Mouse (Mus musculus) limb, embryonic 13.5 days (tissue): Measurements from ENCODE around the gene BC048403. TPM values are rescaled to one million over a fixed set of nuclear protein-coding genes. Genes with fewer than 3 reads are reported as not detected.
"Not testable (repeated sequence)": the region's sequence is repeated elsewhere in the genome, so short reads cannot be mapped to it uniquely, and the experiment has no call there.

ENCODE experiments used
- ATAC-seq: fragments of 200-750 bp; cut with Nextera tagmentation; 2 replicates; pipeline ENCODE4 v1.8.0; 2017; ENCODE audit warnings: low read depth, moderate number of reproducible peaks, moderate TSS enrichment; ENCODE audit not compliant: low FRiP score
- H3K27ac ChIP-seq: fragments of 300-500 bp; sonication (generic); 2 replicates; pipeline ENCODE4 v1.5.1; 2015; ENCODE audit warnings: inconsistent platforms, mild to moderate bottlenecking, moderate library complexity
- H3K27me3 ChIP-seq: fragments of 300-500 bp; sonication (generic); 2 replicates; pipeline ENCODE4 v1.6.1; 2015; ENCODE audit warnings: mild to moderate bottlenecking, inconsistent platforms
- H3K36me3 ChIP-seq: fragments of 300-500 bp; sonication (generic); 2 replicates; pipeline ENCODE4 v1.6.1; 2015; ENCODE audit warnings: inconsistent platforms, mild to moderate bottlenecking, moderate library complexity
- H3K4me1 ChIP-seq: fragments of 300-500 bp; sonication (generic); 2 replicates; pipeline ENCODE4 v1.6.1; 2015; ENCODE audit warnings: inconsistent platforms
- H3K4me2 ChIP-seq: fragments of 300-500 bp; sonication (generic); replicated peaks from 2 replicates; pipeline ENCODE4 v1.6.1; 2015; ENCODE audit warnings: inconsistent platforms, mild to moderate bottlenecking, moderate library complexity
- H3K4me3 ChIP-seq: fragments of 300-500 bp; sonication (generic); 2 replicates; pipeline ENCODE4 v1.5.1; 2015; ENCODE audit warnings: moderate library complexity, mild to moderate bottlenecking, inconsistent platforms
- H3K9ac ChIP-seq: fragments of 300-500 bp; sonication (generic); 2 replicates; pipeline ENCODE4 v1.6.1; 2015; ENCODE audit warnings: mild to moderate bottlenecking, inconsistent platforms
- H3K9me3 ChIP-seq: fragments of 300-500 bp; sonication (generic); 2 replicates; pipeline ENCODE4 v1.6.1; 2016; ENCODE audit warnings: inconsistent platforms
- WGBS: fragments of 180-500 bp; shearing (Covaris S2); methylation state at CpG from one replicate; pipeline ENCODE4 v1.1.7; 2015; 5-methylcytosine and 5-hydroxymethylcytosine counted together
- polyA plus RNA-seq: library from polyadenylated mRNA; unstranded; fragments of >200 nt; fragmentation: Nextera tagmentation; extraction: Ambion mirVana; gene quantifications from 2 replicates; pipeline ENCODE4 v1.2.1, GENCODE M21; 2015

BC048403 gene
- polyA plus RNA-seq, 1 experiment from 2014 or later = 2.8 TPM

DNA sequence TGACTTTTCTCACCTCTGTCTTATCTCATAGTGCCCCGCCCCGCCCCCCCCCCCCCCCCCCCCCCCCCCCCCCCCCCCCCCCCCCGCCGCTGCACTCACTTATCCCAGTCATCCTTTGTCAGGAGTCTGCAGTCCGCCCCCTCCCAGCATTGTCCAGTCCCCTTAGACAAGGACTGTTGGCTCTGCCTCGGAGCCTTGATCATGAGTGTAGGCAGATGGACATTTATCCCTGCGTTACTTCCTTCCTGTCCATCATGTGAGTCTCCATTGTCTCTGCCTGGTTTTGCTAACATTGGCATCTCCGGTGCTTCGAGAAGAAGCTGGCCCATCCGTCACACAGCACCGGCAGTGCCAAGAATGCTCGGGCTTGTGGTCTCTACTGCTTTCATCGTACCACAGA, 23.5 kb downstream of the BC048403 start:
- WGBS = 92% methylated on average over 8 of the region's 13 CpGs
- H3K36me3 ChIP-seq = no peaks in the 10 kb centered on the region

DNA sequence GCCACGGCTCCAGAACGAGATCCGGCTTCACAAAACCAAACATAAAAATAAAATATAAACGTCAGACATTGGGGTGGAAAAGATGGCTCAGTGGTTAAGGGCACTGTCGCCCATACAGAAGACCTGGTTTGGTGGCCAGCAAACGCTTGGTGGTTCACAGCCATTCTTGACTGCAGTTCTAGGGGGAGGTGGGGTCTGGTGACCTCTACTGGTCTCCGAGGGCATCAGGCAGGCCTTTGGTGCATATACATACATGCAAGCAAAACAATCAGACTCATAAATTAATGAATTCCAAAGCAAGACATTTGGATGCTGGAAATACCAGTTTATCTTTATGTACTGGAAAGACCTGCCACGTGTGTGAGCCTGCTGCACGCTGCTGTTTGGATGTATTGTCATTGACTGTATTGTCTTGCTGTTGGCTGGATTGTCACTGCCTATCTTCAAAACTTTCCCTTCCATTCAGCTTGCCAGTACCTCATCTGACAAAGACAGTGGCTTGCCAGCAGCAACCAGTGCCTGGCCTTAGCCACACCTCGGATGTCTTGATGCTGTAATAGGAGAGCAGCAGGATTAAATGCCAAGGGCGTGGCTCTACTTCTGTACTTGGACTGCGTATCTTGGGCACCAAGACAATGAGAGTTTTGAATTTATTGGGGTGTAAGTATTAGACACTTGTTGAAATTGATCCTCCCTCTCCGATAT, 24.9 kb downstream of the BC048403 start:
- Histone ChIP-seq H3K4me1 (peaks cover 8% of the 10 kb centered on the region), H3K36me3 (no peaks in the 10 kb centered on the region), H3K9me3 (no peaks in the 10 kb centered on the region), H3K4me2 (no peak overlapping the region), H3K9ac (no peak overlapping the region), H3K4me3 (no peak overlapping the region), H3K27me3 (no peaks in the 10 kb centered on the region), H3K27ac (no peak overlapping the region)
- 87% methylated on average over 13 of the region's 13 CpGs for WGBS
- ATAC-seq = no peak

More for the DNA sequence above, 23.5 kb downstream of the BC048403 start:
- Histone ChIP-seq H3K4me3 (no peak overlapping the region), H3K27me3 (no peaks in the 10 kb centered on the region), H3K4me2 (no peak overlapping the region), H3K9ac (no peak overlapping the region), H3K4me1 (peaks cover 8% of the 10 kb centered on the region), H3K27ac (no peak overlapping the region), H3K9me3 (no peaks in the 10 kb centered on the region)
- ATAC-seq = no peak

DNA sequence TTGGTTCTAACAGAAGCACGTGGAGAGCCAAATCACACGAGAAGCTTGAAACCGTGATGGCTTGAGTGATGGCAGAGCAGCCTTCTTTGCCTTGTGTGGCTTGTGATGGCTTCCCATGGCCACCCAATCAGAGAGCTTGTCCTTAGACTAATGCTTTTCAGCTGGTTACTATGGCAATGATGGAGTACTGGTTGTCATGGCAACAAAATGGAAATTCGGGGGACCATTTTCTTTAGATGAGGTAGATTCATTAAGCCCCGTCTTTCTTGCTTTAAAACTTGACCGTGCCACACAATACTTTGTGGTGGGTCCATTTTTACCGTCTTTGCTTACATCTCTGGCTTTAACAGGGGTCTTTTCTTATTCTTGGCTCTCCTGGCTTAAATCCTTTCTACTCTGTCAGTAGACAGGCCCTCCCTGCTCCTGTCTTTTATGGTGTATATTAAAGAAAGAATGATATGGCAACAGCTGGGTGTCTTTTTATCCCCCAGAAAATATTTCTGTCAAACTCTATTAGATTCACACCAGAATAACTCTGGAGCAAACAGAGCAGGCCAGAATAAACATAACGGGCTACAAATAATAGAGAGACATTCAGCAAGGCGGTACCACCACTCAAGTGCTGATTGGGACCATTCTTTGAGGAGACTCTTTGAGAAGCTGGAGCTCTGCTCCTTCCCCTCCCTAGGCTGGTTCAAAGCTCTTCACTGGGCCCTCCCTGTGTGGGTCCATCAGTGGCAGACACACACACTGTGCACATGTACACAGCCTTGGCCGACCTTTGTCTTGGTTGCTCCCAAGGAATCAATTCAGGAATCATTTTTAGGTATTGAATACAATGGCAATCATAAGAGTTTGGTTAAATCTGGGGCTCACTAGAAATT, 25.7 kb downstream of the BC048403 start:
- Histone ChIP-seq H3K4me2 (no peak overlapping the region), H3K36me3 (no peaks in the 10 kb centered on the region), H3K27me3 (no peaks in the 10 kb centered on the region), H3K9ac (no peak overlapping the region), H3K4me3 (no peak overlapping the region), H3K9me3 (no peaks in the 10 kb centered on the region), H3K27ac (no peak overlapping the region), H3K4me1 (peaks cover 8% of the 10 kb centered on the region)
- ATAC-seq = no peak
- WGBS = 83% methylated on average over 10 of the region's 10 CpGs

DNA sequence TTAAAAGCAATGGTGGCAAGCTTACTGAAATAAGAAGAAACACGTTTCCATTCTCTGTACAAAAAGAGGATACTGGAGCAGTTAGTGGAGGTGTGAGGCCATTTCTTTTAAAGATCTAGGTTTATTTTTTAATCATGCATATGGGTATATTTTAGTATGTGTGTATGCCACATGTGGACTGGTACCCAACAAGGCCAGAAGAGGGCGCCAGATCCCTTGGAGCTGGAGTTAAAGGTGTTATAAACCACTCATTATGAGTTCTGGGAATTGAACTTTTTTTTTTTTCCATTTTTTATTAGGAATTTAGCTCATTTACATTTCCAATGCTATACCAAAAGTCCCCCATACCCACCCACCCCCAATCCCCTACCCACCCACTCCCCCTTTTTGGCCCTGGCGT, 27.6 kb downstream of the BC048403 start:
- not testable (repeated sequence) for ATAC-seq, H3K9me3 ChIP-seq, H3K36me3 ChIP-seq, H3K4me2 ChIP-seq, H3K4me3 ChIP-seq, H3K27ac ChIP-seq, H3K27me3 ChIP-seq, H3K9ac ChIP-seq, H3K4me1 ChIP-seq
- 76% methylated on average over 3 of the region's 3 CpGs for WGBS

DNA sequence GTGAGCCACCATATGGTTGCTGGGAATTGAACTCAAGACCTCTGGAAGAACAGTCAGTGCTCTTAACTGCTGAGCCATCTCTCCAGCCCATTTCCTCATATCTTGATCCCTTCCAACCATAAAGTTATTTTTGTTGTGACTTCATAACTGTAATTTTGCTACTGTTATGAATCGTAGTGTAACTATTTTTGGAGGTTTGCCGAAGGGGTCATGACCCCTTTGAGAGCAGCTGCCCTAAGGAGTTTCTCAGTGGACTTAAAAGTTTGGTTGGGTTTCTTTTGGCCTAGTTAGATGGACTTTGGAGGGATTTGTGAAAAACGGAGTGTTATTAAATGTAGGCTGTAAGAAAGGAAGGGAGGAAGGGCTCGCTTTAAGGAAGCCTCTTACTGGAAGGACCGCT, 30.0 kb downstream of the BC048403 start:
- ATAC-seq = no peak
- Histone ChIP-seq H3K27ac (no peak overlapping the region), H3K9me3 (no peaks in the 10 kb centered on the region), H3K9ac (no peak overlapping the region), H3K4me3 (no peak overlapping the region), H3K4me1 (no peaks in the 10 kb centered on the region), H3K27me3 (no peaks in the 10 kb centered on the region), H3K4me2 (no peak overlapping the region), H3K36me3 (no peaks in the 10 kb centered on the region)
- WGBS = 90% methylated on average over 5 of the region's 5 CpGs

DNA sequence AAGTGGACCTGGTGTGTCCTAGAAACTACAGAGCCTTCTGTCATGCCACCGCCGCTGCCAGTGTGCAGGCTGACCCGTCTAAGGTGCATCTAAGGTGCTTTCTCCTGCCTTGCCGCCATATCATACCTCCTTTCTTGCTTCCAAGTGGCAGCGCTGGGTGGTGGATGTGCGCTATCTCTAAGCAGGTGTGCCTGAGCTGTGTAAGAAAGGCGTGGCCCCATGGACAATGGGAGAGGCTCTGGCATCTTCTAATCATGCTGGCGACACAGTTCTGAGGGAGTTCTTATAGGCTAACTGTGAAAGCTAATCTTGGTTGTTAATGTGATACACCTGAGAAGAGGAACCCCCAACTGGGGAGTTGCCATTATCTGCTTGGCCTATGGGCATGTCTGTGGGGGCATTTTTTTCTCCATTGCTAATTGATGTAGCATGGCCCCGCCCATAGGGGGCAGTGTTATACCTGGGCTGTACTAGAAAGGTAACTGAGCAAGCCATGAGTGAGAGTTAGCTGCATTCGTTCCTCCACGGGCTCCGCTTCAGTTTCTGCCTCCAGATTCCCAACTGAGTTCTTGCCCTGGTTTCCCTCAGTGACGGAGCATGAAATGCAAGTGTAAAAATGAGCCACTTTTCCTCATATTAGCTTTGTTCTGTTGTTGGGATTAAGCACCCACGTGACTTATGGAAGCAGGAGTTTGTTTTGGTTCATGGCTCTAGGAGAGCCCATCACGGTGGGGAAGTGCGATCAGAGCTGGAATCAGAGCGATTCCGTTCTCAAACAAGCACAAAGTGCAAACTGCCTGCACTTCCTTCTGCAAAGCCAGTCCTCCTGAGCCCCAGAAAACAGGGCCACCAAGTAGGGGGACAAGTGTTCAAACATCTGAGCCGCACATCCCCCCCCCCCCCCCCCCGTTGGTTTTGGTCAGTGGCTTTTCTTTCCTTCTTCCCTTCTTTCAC, 31.2 kb downstream of the BC048403 start:
- no peak overlapping the region for H3K27ac ChIP-seq
- H3K36me3 ChIP-seq = no peaks in the 10 kb centered on the region
- 55% methylated on average over 20 of the region's 20 CpGs for WGBS
- H3K4me1 ChIP-seq = no peaks in the 10 kb centered on the region
- H3K4me2 ChIP-seq = peak overlapping the region; percentile 42
- H3K4me3 ChIP-seq = no peak overlapping the region
- no peaks in the 10 kb centered on the region for H3K9me3 ChIP-seq
- ATAC-seq = no peak
- H3K27me3 ChIP-seq = no peaks in the 10 kb centered on the region
- no peak overlapping the region for H3K9ac ChIP-seq

DNA sequence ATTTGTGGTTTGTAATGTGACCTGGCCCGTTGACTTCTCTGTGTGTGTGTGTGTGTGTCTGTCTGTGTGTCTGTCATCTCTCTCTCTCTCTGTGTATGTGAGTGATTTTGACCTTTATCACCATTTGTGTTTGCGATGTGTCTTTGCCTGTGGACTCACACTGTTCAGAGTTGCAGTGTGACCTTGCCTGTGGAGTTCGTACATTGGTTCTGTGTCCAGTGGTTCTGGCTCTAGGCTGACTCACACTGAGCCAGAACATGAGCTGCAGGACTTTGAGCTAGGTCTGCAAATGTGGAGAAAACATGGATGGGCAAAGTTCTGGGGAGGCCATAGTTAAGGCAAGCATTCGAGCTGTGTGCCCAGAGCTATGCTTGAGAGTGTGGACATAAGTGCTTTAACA, 34.1 kb downstream of the BC048403 start:
- 78% methylated on average over 4 of the region's 4 CpGs for WGBS
- no peak overlapping the region for H3K27ac ChIP-seq
- no peak overlapping the region for H3K4me2 ChIP-seq
- H3K4me1 ChIP-seq = no peaks in the 10 kb centered on the region
- ATAC-seq = no peak
- H3K4me3 ChIP-seq = no peak overlapping the region
- no peaks in the 10 kb centered on the region for H3K27me3 ChIP-seq
- H3K9me3 ChIP-seq = no peaks in the 10 kb centered on the region
- no peaks in the 10 kb centered on the region for H3K36me3 ChIP-seq
- no peak overlapping the region for H3K9ac ChIP-seq

DNA sequence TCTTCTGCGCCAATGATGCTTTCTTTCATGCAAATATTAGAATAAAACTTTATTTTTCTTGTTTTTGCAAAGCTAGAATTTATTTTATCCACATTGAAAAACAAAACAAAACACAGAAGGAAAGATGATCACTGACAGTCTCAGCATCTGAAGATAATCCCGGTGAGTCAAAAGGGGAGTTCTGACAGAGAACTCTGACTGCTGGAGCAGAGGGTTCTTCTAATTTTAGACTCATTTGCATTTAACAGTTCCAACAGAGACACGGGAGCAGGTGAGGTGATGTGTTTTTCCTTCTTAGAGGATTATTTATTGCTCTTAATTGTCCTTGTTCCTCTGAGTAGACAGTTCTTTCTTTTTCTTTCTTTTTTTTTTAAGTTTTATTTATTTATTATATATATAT, 36.3 kb downstream of the BC048403 start:
- H3K4me2 ChIP-seq = no peak overlapping the region
- H3K9me3 ChIP-seq = no peaks in the 10 kb centered on the region
- H3K4me3 ChIP-seq = no peak overlapping the region
- H3K9ac ChIP-seq = no peak overlapping the region
- no peaks in the 10 kb centered on the region for H3K36me3 ChIP-seq
- no peaks in the 10 kb centered on the region for H3K27me3 ChIP-seq
- ATAC-seq = no peak
- WGBS = 72% methylated on average over 3 of the region's 3 CpGs
- H3K27ac ChIP-seq = no peak overlapping the region
- H3K4me1 ChIP-seq = no peaks in the 10 kb centered on the region

DNA sequence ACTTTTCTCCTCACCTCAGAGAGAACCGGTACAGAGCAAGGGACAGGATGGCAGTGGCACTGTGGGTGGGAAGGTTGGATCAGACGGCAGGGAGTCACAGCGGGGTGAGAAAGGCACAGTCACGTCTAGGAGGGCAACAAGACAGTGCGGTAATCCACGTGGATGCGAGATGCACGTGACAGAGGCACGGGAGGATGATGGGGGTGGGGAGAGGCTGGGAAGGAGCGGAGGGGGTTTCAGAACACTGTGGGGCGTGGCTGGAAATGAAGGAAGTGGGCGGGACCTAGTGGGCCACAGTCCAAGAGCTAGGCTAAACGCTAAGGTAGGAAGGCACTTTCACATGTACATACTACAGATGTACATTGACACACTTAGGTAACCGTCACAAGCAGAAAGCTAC, 41.4 kb downstream of the BC048403 start:
- H3K4me3 ChIP-seq = no peak overlapping the region
- WGBS = 60% methylated on average over 14 of the region's 14 CpGs
- H3K4me1 ChIP-seq = no peaks in the 10 kb centered on the region
- no peak overlapping the region for H3K9ac ChIP-seq
- H3K27me3 ChIP-seq = no peaks in the 10 kb centered on the region
- H3K36me3 ChIP-seq = peaks cover 38% of the 10 kb centered on the region
- no peak overlapping the region for H3K4me2 ChIP-seq
- H3K9me3 ChIP-seq = no peaks in the 10 kb centered on the region
- ATAC-seq = no peak
- H3K27ac ChIP-seq = no peak overlapping the region

DNA sequence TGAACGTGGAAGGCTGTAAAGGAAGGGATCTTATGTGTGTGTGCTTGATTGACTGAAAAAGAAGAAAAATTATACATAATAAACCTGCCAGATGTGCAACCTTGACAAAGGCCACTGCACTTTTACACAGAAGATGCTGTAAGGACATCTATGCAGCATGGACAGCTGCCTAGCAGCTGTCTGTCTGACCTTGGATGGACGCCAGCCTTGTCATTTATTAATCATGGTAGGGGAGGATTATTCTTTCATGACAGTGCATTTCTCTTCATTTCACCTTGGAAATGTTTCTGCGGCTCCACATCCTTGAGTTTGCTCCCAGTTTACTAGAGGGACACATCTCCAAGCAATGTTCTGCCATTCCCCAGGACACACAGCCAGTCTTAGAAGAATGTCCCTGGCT, 48.8 kb downstream of the BC048403 start:
- H3K27ac ChIP-seq = no peak overlapping the region
- no peak for ATAC-seq
- H3K9me3 ChIP-seq = no peaks in the 10 kb centered on the region
- 89% methylated on average over 3 of the region's 3 CpGs for WGBS
- H3K9ac ChIP-seq = no peak overlapping the region
- H3K4me2 ChIP-seq = no peak overlapping the region
- no peaks in the 10 kb centered on the region for H3K27me3 ChIP-seq
- H3K4me1 ChIP-seq = no peaks in the 10 kb centered on the region
- H3K36me3 ChIP-seq = peaks cover 50% of the 10 kb centered on the region
- H3K4me3 ChIP-seq = no peak overlapping the region

DNA sequence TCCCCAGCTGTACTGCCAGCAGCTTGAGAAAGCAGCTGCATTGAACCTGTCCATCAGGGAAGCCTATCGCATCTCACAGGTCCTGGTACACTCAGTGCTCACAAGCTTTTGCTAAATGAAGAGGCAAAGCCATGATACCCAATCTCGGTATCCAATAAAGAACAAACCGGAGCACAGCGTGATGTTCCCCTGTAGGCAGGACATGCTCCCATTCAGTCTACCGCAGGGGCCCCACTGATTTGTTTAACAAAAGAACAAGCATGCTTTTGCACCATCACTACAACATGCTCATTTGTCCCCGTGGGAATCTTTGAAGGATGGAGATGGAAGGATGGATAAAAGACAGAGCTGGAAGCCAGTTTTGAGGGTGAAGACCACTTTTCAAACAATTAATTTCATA, 50.3 kb downstream of the BC048403 start:
- 79% methylated on average over 6 of the region's 6 CpGs for WGBS
- ATAC-seq = no peak

DNA sequence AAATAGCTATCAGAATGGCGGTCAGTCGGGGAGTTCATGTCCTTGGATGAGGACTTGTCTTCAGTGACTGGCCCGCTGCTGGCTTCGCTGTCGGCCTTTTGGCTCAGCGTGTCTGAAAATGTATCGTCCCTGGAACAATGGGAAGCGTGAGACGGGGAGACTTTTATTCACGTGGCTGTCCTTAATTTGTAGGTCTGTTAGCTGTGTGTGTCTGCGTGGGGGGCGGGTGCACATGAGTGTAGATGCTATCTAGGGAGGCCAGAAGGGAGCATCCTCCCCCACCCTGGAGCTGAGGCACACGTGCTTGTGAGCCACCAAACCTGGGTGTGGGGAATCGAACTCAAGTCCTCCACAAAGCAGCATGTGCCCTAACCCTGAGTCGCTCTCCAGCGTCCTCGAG, 52.9 kb downstream of the BC048403 start:
- no peak for ATAC-seq
- Histone ChIP-seq H3K27me3 (no peaks in the 10 kb centered on the region), H3K4me2 (no peak overlapping the region), H3K4me3 (no peak overlapping the region), H3K27ac (no peak overlapping the region), H3K9ac (no peak overlapping the region), H3K36me3 (peaks cover 41% of the 10 kb centered on the region), H3K4me1 (peaks cover 13% of the 10 kb centered on the region), H3K9me3 (no peaks in the 10 kb centered on the region)
- WGBS = 95% methylated on average over 17 of the region's 17 CpGs

More for the DNA sequence above, 50.3 kb downstream of the BC048403 start:
- H3K4me3 ChIP-seq = no peak overlapping the region
- no peaks in the 10 kb centered on the region for H3K9me3 ChIP-seq
- no peak overlapping the region for H3K27ac ChIP-seq
- no peak overlapping the region for H3K4me2 ChIP-seq
- no peaks in the 10 kb centered on the region for H3K4me1 ChIP-seq
- no peak overlapping the region for H3K9ac ChIP-seq
- H3K27me3 ChIP-seq = no peaks in the 10 kb centered on the region
- peaks cover 45% of the 10 kb centered on the region for H3K36me3 ChIP-seq
